Mouse (Mus musculus) T-helper 17 cell (primary cell): ENCODE data around the gene Trim8.

Experiments
- in situ Hi-C, 2 experiments: fragments of 300-600 bp; cut with MboI, MseI; formaldehyde crosslinking; loops; 1 replicate in 1 of 2; 2 replicates in 1 of 2; pipeline ENCODE4 v1.15.1; 2025; ENCODE audit warnings: high pct_unique_total_duplicates in 2 of 2

The Trim8 gene

GRCm38 (mm10) chr19:46523131-46523479 is 21.6 kb downstream of the Trim8 start:
- in situ Hi-C loops = no loop called here

GRCm38 (mm10) chr19:46523480-46524151 is 22.1 kb downstream of the Trim8 start:
- in situ Hi-C loops = no loop called here

- in situ Hi-C loops = no loop called here
Measured at GRCm38 (mm10) chr19:46524152-46524544, 22.6 kb downstream of the Trim8 start.

- in situ Hi-C loops = no loop called here
Measured at GRCm38 (mm10) chr19:46524601-46525321, 23.3 kb downstream of the Trim8 start.

- in situ Hi-C loops = no loop called here
Measured at GRCm38 (mm10) chr19:46525691-46526631, 24.5 kb downstream of the Trim8 start.

- in situ Hi-C loops = no loop called here
Measured at GRCm38 (mm10) chr19:46527632-46528528, 26.4 kb downstream of the Trim8 start.

- in situ Hi-C loops = no loop called here
Measured at GRCm38 (mm10) chr19:46528529-46529213, 27.2 kb downstream of the Trim8 start.

- in situ Hi-C loops = no loop called here
Measured at GRCm38 (mm10) chr19:46529601-46530448, 28.3 kb downstream of the Trim8 start.

GRCm38 (mm10) chr19:46530449-46530990 is 29.0 kb downstream of the Trim8 start:
- in situ Hi-C loops = no loop called here

- in situ Hi-C loops = no loop called here
Measured at GRCm38 (mm10) chr19:46531071-46532030, 29.8 kb downstream of the Trim8 start.

- in situ Hi-C loops = no loop called here
Measured at GRCm38 (mm10) chr19:46532031-46532688, 30.7 kb downstream of the Trim8 start.

GRCm38 (mm10) chr19:46533066-46533465 is 31.6 kb downstream of the Trim8 start:
- in situ Hi-C loops = no loop called here

GRCm38 (mm10) chr19:46533525-46533924 is 32.0 kb downstream of the Trim8 start:
- in situ Hi-C loops = no loop called here

GRCm38 (mm10) chr19:46534542-46535098 is 33.1 kb downstream of the Trim8 start:
- in situ Hi-C loops = no loop called here

GRCm38 (mm10) chr19:46537357-46537756 is 35.9 kb downstream of the Trim8 start:
- in situ Hi-C loops = no loop called here

- in situ Hi-C loops = no loop called here
Measured at GRCm38 (mm10) chr19:46538213-46538612, 36.7 kb downstream of the Trim8 start.

GRCm38 (mm10) chr19:46542750-46543149 is 41.2 kb downstream of the Trim8 start:
- in situ Hi-C loops = loop anchor here in 1 of 2 experiments (5.0 kb wide), 1 partner anchor 50 kb away; no protein-coding TSS in a partner anchor
